Mouse (Mus musculus): Measurements from ENCODE around the gene Ube2g1.

DNA sequence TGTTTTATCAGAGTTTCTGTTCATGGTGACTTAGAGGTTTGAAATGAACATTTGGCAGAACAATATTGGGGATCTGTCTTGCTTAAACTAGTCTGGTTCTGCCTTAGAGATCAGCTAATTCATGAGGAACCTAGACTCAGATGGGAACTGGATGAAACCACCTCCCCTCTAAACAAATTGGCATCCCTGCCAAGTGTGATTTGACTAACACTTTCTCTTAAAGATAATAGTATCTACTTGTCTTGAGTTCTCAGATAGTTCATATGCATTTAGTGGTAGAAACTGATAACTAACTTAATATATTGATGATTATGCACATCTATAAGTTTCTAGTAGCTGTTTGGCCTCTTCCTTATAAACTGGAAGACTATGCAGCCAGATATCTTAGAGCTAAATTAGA, 79.6 kb downstream of the Ube2g1 start:
- TF ChIP-seq POLR2A (IDR thresholded peaks at IDR 0.05; ENCODE audit: borderline replicate concordance, low read depth, low read length) (no peak), CTCF (IDR thresholded peaks at IDR 0.05; ENCODE audit: low read depth, low read length) (no peak)

All from bone marrow macrophage, adult 2 months (primary cell).